Mouse (Mus musculus) hindbrain, postnatal 0 days (tissue): ENCODE data around the gene Aurkb. TPM values are rescaled to one million over a fixed set of nuclear protein-coding genes. Genes with fewer than 3 reads are reported as not detected.

ENCODE experiments used
- ATAC-seq: fragments of 200-750 bp; cut with Nextera tagmentation; 2 replicates; pipeline ENCODE4 v1.8.0; 2017; ENCODE audit warnings: mild to moderate bottlenecking, moderate TSS enrichment, moderate library complexity
- DNase-seq: peaks from one replicate; pipeline ENCODE4 v3.0.0-alpha.2; 2015; ENCODE audit warnings: low spot score
- H3K27ac ChIP-seq: fragments of 300-500 bp; sonication (generic); 2 replicates; pipeline ENCODE4 v1.5.1; 2014; ENCODE audit warnings: mild to moderate bottlenecking
- H3K27me3 ChIP-seq: fragments of 300-500 bp; sonication (generic); 2 replicates; pipeline ENCODE4 v1.6.1; 2014; ENCODE audit warnings: low read length, mixed read lengths; ENCODE audit not compliant: insufficient read depth
- H3K36me3 ChIP-seq: fragments of 300-500 bp; sonication (generic); 2 replicates; pipeline ENCODE4 v1.6.1; 2014; ENCODE audit warnings: low read length, mixed read lengths; ENCODE audit not compliant: insufficient read depth
- H3K4me1 ChIP-seq: fragments of 300-500 bp; sonication (generic); 2 replicates; pipeline ENCODE4 v1.6.1; 2014; ENCODE audit warnings: antibody characterized with exemption, low read length, mixed read lengths; ENCODE audit not compliant: insufficient read depth
- H3K4me2 ChIP-seq: fragments of 300-500 bp; sonication (generic); 2 replicates; pipeline ENCODE4 v1.6.1; 2014; ENCODE audit warnings: low read depth, mild to moderate bottlenecking, low read length, moderate library complexity, mixed read lengths
- H3K4me3 ChIP-seq: fragments of 300-500 bp; sonication (generic); 2 replicates; pipeline ENCODE4 v1.5.1; 2014; ENCODE audit warnings: low read length
- H3K9ac ChIP-seq: fragments of 300-500 bp; sonication (generic); replicated peaks from 2 replicates; pipeline ENCODE4 v1.6.1; 2014; ENCODE audit warnings: mild to moderate bottlenecking, low read length, moderate library complexity, mixed read lengths
- H3K9me3 ChIP-seq: fragments of 300-500 bp; sonication (generic); 2 replicates; pipeline ENCODE4 v1.6.1; 2016; ENCODE audit warnings: low read length, mixed read lengths
- CTCF ChIP-seq: IDR thresholded peaks from 2 replicates; pipeline ENCODE4 v1.5.1; 2016; ENCODE audit warnings: antibody characterized with exemption, control low read depth, low read depth
- WGBS: fragments of 180-500 bp; shearing (Covaris S2); extraction: QIAGEN DNeasy Blood & Tissue Kit; methylation state at CpG from one replicate; pipeline ENCODE4 v1.1.7; 2014; 5-methylcytosine and 5-hydroxymethylcytosine counted together
- polyA plus RNA-seq: library from polyadenylated mRNA; unstranded; fragments of >200 nt; fragmentation: Nextera tagmentation; extraction: Ambion mirVana; gene quantifications from 2 replicates; pipeline ENCODE4 v1.2.1, GENCODE M21; 2015
- total RNA-seq: library from RNA; depleted of rRNA; stranded (reverse); fragments of >200 nt; gene quantifications from 2 replicates; pipeline ENCODE4 v1.2.3, GENCODE M21; 2014

The Aurkb gene
- total and polyA plus RNA-seq, 2 experiments from 2014 or later = 21.6 to 24.8 TPM

DNA sequence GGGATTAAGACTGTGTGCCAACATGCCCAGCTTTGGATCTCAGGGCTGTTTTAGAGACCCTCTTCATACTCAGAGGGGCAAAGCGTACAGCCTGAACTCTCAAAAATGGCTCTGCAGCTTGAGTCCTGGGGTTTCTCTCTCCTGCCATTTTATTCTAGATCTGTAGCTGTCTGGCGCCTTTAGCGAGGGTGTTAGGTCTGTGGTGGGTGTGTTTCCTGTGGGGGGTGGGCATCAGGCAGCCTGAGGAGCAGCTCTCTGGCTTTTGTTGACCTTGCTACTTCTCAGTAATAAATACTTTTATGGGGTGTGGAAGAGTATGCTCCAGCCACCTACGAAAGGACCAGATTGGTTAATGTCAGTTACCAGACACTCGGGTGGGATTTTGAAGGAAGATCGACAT lies 32.6 kb downstream of the Aurkb start:
- Histone ChIP-seq H3K4me1 (no peaks in the 10 kb centered on the region), H3K36me3 (no peaks in the 10 kb centered on the region), H3K9me3 (no peaks in the 10 kb centered on the region), H3K4me2 (no peak overlapping the region), H3K4me3 (no peak overlapping the region), H3K27ac (no peak overlapping the region), H3K9ac (no peak overlapping the region), H3K27me3 (no peaks in the 10 kb centered on the region)
- ATAC-seq (no peak), DNase-seq (no peak)
- TF ChIP-seq CTCF = no peak
- 82% methylated on average over 6 of the region's 6 CpGs for WGBS

DNA sequence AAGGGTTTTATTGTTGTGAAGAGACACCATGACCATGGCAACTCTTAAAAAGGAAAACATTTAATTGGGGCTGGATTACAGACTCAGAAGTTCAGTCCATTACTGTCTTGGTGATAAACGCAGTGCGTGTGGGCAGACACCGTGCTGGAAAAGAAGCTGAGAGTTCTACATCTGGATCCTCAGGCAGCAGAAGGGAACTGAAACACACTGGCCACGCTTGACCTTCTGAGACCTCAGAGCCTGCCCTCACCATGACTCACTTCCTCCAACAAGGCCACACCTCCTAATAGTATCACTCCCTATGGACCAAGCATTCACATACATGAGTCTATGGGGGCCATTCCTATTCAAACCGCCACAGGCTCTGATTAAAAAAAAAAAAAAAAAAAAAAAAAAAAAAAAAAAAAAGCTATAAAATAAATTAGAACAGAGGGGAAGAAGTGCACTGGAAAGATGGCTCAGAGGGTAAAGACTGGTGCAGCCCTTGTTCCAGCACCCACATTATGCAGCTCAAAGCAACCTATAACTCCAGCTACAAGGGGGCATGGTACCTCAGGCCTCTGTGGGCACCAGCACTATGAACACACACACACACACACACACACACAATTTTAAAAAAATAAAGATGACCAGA lies 33.5 kb downstream of the Aurkb start:
- no peaks in the 10 kb centered on the region for H3K36me3 ChIP-seq
- no peak overlapping the region for H3K9ac ChIP-seq
- no peak overlapping the region for H3K27ac ChIP-seq
- no peaks in the 10 kb centered on the region for H3K27me3 ChIP-seq
- no peaks in the 10 kb centered on the region for H3K9me3 ChIP-seq
- DNase-seq (no peak), ATAC-seq (no peak)
- no peaks in the 10 kb centered on the region for H3K4me1 ChIP-seq
- no peak overlapping the region for H3K4me3 ChIP-seq
- no peak for TF ChIP-seq CTCF
- H3K4me2 ChIP-seq = no peak overlapping the region
- 74% methylated on average over 5 of the region's 5 CpGs for WGBS

DNA sequence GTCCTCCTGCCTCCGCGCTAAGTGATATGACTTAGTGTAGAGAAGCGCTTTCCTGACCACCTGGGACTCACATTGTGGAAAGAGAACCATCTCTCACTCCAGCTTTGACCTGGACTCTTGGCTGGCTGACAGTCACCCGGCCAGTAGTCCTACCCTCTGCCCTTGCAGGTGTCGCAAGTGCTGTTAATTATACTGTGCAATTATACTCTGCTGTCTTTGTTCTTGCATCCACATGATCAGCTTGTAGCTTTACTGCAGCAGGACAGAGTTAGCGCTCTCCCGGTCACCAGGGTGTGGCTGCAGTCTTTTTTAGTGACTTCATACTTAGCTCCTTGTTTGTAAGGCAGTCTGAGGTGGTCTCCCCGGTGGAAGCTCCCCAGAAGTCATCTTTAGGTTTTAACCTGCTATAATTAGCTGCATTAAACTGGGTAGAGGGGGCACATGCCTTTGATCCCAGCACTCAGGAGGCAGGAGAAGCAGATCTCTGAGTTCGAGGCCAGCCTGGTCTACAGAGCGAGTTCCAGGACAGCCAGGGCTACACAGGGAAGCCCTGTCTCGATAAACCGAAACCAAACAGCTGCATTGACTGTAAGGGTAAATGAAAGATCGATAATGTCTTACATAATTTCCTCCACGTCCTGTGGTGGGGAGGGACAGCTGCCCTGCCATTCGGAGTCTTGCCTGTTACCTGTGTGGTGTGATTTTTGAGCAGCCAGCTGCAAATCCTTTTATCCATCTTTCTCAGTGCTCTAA lies 34.8 kb downstream of the Aurkb start:
- Histone ChIP-seq H3K27me3 (no peaks in the 10 kb centered on the region), H3K4me3 (no peak overlapping the region), H3K27ac (no peak overlapping the region), H3K9me3 (no peaks in the 10 kb centered on the region), H3K4me1 (no peaks in the 10 kb centered on the region), H3K4me2 (no peak overlapping the region), H3K9ac (no peak overlapping the region), H3K36me3 (no peaks in the 10 kb centered on the region)
- 84% methylated on average over 15 of the region's 15 CpGs for WGBS
- DNase-seq (no peak), ATAC-seq (no peak)
- no peak for TF ChIP-seq CTCF

DNA sequence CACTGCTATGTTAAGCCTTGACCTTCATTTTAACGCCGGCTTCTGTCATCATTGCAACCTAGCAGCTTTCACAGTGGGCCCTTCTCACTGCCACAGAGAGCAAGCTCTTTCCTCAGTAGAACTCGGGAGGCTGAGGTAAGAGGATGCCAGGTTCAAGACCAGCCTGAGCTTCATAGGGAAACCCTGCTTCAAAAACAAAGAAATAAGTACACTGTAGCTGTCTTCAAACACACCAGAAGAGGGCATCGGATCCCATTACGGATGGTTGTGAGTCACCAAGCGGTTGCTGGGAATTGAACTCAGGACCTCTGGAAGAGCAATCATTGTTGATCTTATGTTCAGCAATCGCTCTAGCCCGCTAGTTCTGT lies 35.4 kb downstream of the Aurkb start:
- ATAC-seq (no peak), DNase-seq (no peak)
- H3K9ac ChIP-seq = no peak overlapping the region
- no peak overlapping the region for H3K27ac ChIP-seq
- H3K4me2 ChIP-seq = no peak overlapping the region
- no peaks in the 10 kb centered on the region for H3K36me3 ChIP-seq
- no peaks in the 10 kb centered on the region for H3K4me1 ChIP-seq
- TF ChIP-seq CTCF = no peak
- 86% methylated on average over 8 of the region's 8 CpGs for WGBS
- no peaks in the 10 kb centered on the region for H3K27me3 ChIP-seq
- no peak overlapping the region for H3K4me3 ChIP-seq
- H3K9me3 ChIP-seq = no peaks in the 10 kb centered on the region

DNA sequence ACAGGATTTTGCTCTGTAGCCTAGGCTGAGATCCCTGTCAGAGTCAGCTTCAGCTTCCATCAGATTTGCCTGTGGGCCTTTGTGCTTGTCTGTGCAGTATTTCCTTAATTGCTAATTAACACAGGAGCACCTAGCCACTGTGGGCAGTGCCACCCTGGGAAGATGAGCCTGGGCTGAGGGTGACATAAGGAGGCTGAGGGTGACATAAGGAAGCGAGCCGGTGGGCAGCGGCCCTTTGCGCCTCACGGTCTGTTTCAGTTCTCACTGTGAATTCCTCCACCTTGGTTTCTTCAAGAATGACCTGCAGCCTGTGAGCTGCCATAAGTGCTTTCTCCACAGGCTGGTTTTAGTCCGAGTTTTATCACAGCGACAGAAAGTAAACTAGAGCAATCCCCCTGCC lies 36.2 kb downstream of the Aurkb start:
- no peaks in the 10 kb centered on the region for H3K36me3 ChIP-seq
- H3K4me2 ChIP-seq = no peak overlapping the region
- 86% methylated on average over 7 of the region's 7 CpGs for WGBS
- ATAC-seq (no peak), DNase-seq (no peak)
- no peaks in the 10 kb centered on the region for H3K27me3 ChIP-seq
- H3K4me1 ChIP-seq = no peaks in the 10 kb centered on the region
- H3K9me3 ChIP-seq = no peaks in the 10 kb centered on the region
- H3K4me3 ChIP-seq = no peak overlapping the region
- no peak overlapping the region for H3K9ac ChIP-seq
- no peak overlapping the region for H3K27ac ChIP-seq
- TF ChIP-seq CTCF = no peak

DNA sequence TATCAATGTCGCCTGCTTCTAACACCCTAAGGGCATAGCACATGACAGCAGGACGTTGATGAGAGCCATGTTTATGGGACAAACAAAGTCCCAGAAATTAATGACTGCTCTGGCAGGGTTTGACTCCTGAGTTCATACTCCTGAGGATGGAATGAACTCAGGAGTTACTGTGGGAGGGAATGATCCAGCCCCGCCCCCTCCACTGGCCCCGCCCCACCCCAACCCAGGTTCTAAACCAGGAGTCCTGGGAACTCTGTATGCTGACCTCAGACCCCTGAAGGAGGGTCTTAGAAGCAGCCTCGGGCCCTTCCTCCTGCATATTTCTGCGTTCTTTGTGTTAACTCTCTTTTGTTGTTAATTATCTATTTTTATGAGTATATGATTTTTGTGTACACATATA lies 40.2 kb downstream of the Aurkb start:
- TF ChIP-seq CTCF = no peak
- no peak overlapping the region for H3K4me2 ChIP-seq
- no peaks in the 10 kb centered on the region for H3K9me3 ChIP-seq
- no peaks in the 10 kb centered on the region for H3K27me3 ChIP-seq
- ATAC-seq (no peak), DNase-seq (no peak)
- 0 out of 2 replicates have a peak, but pooled peaks cover 6% of the 10 kb centered on the region for H3K36me3 ChIP-seq
- peaks cover 13% of the 10 kb centered on the region for H3K4me1 ChIP-seq
- no peak overlapping the region for H3K9ac ChIP-seq
- no peak overlapping the region for H3K4me3 ChIP-seq
- no peak overlapping the region for H3K27ac ChIP-seq
- 73% methylated on average over 6 of the region's 6 CpGs for WGBS

DNA sequence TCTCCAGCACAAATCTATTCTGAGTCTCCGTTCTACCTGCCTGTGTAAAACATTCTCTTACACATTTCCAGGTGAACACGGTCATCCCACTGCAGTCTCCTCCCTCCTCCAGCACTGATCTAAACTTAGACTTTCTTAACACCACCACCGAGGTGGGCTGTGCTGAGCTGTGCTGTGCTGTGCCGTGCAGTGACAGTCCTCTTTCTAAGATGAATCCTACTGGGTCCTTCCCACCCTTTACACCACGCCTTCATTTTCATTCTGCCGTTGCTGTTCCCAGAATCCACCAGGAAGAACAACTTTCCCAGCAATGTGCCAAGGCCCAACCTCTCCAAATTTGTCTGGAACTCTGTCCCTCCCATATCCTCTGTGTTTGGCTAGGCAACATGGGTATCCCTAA lies 40.9 kb downstream of the Aurkb start:
- no peak overlapping the region for H3K9ac ChIP-seq
- peaks cover 13% of the 10 kb centered on the region for H3K4me1 ChIP-seq
- no peaks in the 10 kb centered on the region for H3K27me3 ChIP-seq
- DNase-seq (no peak), ATAC-seq (no peak)
- no peak overlapping the region for H3K4me3 ChIP-seq
- peaks cover 6% of the 10 kb centered on the region; the same call in 1 of the 2 replicates for H3K36me3 ChIP-seq
- no peak for TF ChIP-seq CTCF
- no peak overlapping the region for H3K27ac ChIP-seq
- no peak overlapping the region for H3K4me2 ChIP-seq
- no peaks in the 10 kb centered on the region for H3K9me3 ChIP-seq
- WGBS = 75% methylated on average over 6 of the region's 6 CpGs
